Mouse (Mus musculus) hindbrain, postnatal 0 days (tissue): ENCODE data around the gene Gbe1. TPM values are rescaled to one million over a fixed set of nuclear protein-coding genes. Genes with fewer than 3 reads are reported as not detected.
A peak's percentile ranks its signal among the peaks of the same experiment; 100 is the strongest.

Experiments used
- ATAC-seq: fragments of 200-750 bp; cut with Nextera tagmentation; 2 replicates; pipeline ENCODE4 v1.8.0; 2017; ENCODE audit warnings: mild to moderate bottlenecking, moderate TSS enrichment, moderate library complexity
- DNase-seq: peaks from one replicate; pipeline ENCODE4 v3.0.0-alpha.2; 2015; ENCODE audit warnings: low spot score
- H3K27ac ChIP-seq: fragments of 300-500 bp; sonication (generic); 2 replicates; pipeline ENCODE4 v1.5.1; 2014; ENCODE audit warnings: mild to moderate bottlenecking
- H3K27me3 ChIP-seq: fragments of 300-500 bp; sonication (generic); 2 replicates; pipeline ENCODE4 v1.6.1; 2014; ENCODE audit warnings: low read length, mixed read lengths; ENCODE audit not compliant: insufficient read depth
- H3K36me3 ChIP-seq: fragments of 300-500 bp; sonication (generic); 2 replicates; pipeline ENCODE4 v1.6.1; 2014; ENCODE audit warnings: low read length, mixed read lengths; ENCODE audit not compliant: insufficient read depth
- H3K4me1 ChIP-seq: fragments of 300-500 bp; sonication (generic); 2 replicates; pipeline ENCODE4 v1.6.1; 2014; ENCODE audit warnings: antibody characterized with exemption, low read length, mixed read lengths; ENCODE audit not compliant: insufficient read depth
- H3K4me2 ChIP-seq: fragments of 300-500 bp; sonication (generic); 2 replicates; pipeline ENCODE4 v1.6.1; 2014; ENCODE audit warnings: low read depth, mild to moderate bottlenecking, low read length, moderate library complexity, mixed read lengths
- H3K4me3 ChIP-seq: fragments of 300-500 bp; sonication (generic); 2 replicates; pipeline ENCODE4 v1.5.1; 2014; ENCODE audit warnings: low read length
- H3K9ac ChIP-seq: fragments of 300-500 bp; sonication (generic); replicated peaks from 2 replicates; pipeline ENCODE4 v1.6.1; 2014; ENCODE audit warnings: mild to moderate bottlenecking, low read length, moderate library complexity, mixed read lengths
- H3K9me3 ChIP-seq: fragments of 300-500 bp; sonication (generic); 2 replicates; pipeline ENCODE4 v1.6.1; 2016; ENCODE audit warnings: low read length, mixed read lengths
- CTCF ChIP-seq: IDR thresholded peaks from 2 replicates; pipeline ENCODE4 v1.5.1; 2016; ENCODE audit warnings: antibody characterized with exemption, control low read depth, low read depth
- WGBS: fragments of 180-500 bp; shearing (Covaris S2); extraction: QIAGEN DNeasy Blood & Tissue Kit; methylation state at CpG from one replicate; pipeline ENCODE4 v1.1.7; 2014; 5-methylcytosine and 5-hydroxymethylcytosine counted together
- polyA plus RNA-seq: library from polyadenylated mRNA; unstranded; fragments of >200 nt; fragmentation: Nextera tagmentation; extraction: Ambion mirVana; gene quantifications from 2 replicates; pipeline ENCODE4 v1.2.1, GENCODE M21; 2015
- total RNA-seq: library from RNA; depleted of rRNA; stranded (reverse); fragments of >200 nt; gene quantifications from 2 replicates; pipeline ENCODE4 v1.2.3, GENCODE M21; 2014

Gene Gbe1
- total and polyA plus RNA-seq, 2 experiments from 2014 or later: 16.5 to 23.6 TPM

DNA sequence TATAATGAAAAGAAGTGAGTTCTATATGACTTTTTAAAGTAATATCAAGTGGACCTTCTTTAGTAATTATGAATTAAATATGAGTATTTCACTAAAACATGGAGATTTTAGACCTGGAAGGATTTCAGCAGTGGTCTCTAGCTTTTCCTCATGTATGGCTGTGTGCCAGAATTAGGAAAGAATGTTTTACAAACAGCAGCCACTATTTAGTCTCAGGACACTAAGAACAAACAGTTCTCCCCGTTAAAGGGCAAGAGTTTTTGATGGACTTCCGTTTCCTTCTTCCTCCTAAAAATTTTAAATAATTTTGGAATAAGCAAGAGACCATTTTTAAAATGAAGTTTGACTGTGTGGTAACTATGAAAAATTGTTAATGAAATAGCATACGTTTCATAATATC lies 38.8 kb downstream of the Gbe1 start:
- no peaks in the 10 kb centered on the region for H3K9me3 ChIP-seq
- no peak overlapping the region for H3K4me2 ChIP-seq
- no peaks in the 10 kb centered on the region for H3K4me1 ChIP-seq
- no peak overlapping the region for H3K27ac ChIP-seq
- no peak for TF ChIP-seq CTCF
- DNase-seq (peak; percentile 35), ATAC-seq (no peak)
- H3K36me3 ChIP-seq: no peaks in the 10 kb centered on the region
- 41% methylated on average over 3 of the region's 3 CpGs for WGBS
- no peak overlapping the region for H3K9ac ChIP-seq
- H3K27me3 ChIP-seq: no peaks in the 10 kb centered on the region
- H3K4me3 ChIP-seq: no peak overlapping the region

DNA sequence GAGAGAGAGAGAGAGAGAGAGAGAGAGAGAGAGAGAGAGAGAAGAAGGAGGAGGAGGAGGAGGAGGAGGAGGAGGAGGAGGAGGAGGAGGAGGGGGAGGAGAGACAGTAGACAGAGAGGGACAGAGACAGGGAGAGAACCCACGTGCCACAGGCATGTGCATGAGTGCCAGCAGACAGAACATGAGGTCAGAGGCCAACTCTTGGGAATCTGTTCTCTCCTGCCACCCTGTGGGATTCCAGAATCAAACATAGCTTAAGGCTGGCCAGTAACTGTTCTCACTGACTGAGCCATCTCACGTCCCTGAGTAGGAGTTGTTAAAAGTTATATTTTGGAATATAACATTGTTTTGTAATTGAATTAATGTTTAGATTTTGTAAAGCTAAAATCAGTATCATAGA lies 39.3 kb downstream of the Gbe1 start:
- Histone ChIP-seq H3K27ac (no peak overlapping the region), H3K27me3 (no peaks in the 10 kb centered on the region), H3K4me3 (no peak overlapping the region), H3K4me1 (no peaks in the 10 kb centered on the region), H3K4me2 (no peak overlapping the region), H3K9me3 (no peaks in the 10 kb centered on the region), H3K9ac (no peak overlapping the region), H3K36me3 (no peaks in the 10 kb centered on the region)
- WGBS: 23% methylated on average over 2 of the region's 2 CpGs
- TF ChIP-seq CTCF: no peak
- ATAC-seq: no peak
- DNase-seq: peak; percentile 49

GRCm38 (mm10) chr16:70358326-70358725 lies 44.6 kb downstream of the Gbe1 start:
- DNase-seq: no peak
- no peak overlapping the region for H3K9ac ChIP-seq
- no peaks in the 10 kb centered on the region for H3K4me1 ChIP-seq
- H3K27me3 ChIP-seq: no peaks in the 10 kb centered on the region
- no peak for ATAC-seq
- TF ChIP-seq CTCF: no peak
- no peak overlapping the region for H3K4me3 ChIP-seq
- no peaks in the 10 kb centered on the region for H3K36me3 ChIP-seq
- no peak overlapping the region for H3K4me2 ChIP-seq
- 94% methylated on average over 6 of the region's 6 CpGs for WGBS
- H3K27ac ChIP-seq: no peak overlapping the region
- 0 out of 2 replicates have a peak, but pooled peaks cover 3% of the 10 kb centered on the region for H3K9me3 ChIP-seq

- DNase-seq: no peak
- no peak overlapping the region for H3K9ac ChIP-seq
Measured at GRCm38 (mm10) chr16:70365229-70365628, 51.5 kb downstream of the Gbe1 start.

GRCm38 (mm10) chr16:70381045-70381444 lies 67.3 kb downstream of the Gbe1 start:
- H3K4me3 ChIP-seq: no peak overlapping the region
- H3K4me1 ChIP-seq: no peaks in the 10 kb centered on the region
- ATAC-seq (no peak), DNase-seq (no peak)
- H3K4me2 ChIP-seq: no peak overlapping the region
- H3K36me3 ChIP-seq: no peaks in the 10 kb centered on the region
- H3K9me3 ChIP-seq: no peaks in the 10 kb centered on the region
- no peak for TF ChIP-seq CTCF
- H3K9ac ChIP-seq: no peak overlapping the region
- no peaks in the 10 kb centered on the region for H3K27me3 ChIP-seq
- H3K27ac ChIP-seq: no peak overlapping the region
- WGBS: 91% methylated on average over 2 of the region's 2 CpGs

More at GRCm38 (mm10) chr16:70365229-70365628, 51.5 kb downstream of the Gbe1 start:
- Histone ChIP-seq H3K4me1 (no peaks in the 10 kb centered on the region), H3K27ac (no peak overlapping the region), H3K9me3 (no peaks in the 10 kb centered on the region), H3K4me2 (no peak overlapping the region), H3K27me3 (no peaks in the 10 kb centered on the region), H3K36me3 (no peaks in the 10 kb centered on the region), H3K4me3 (no peak overlapping the region)
- ATAC-seq: no peak
- no peak for TF ChIP-seq CTCF
- 92% methylated on average over 3 of the region's 3 CpGs for WGBS

GRCm38 (mm10) chr16:70385494-70385893 lies 71.7 kb downstream of the Gbe1 start:
- ATAC-seq: no peak
- H3K27me3 ChIP-seq: no peaks in the 10 kb centered on the region

GRCm38 (mm10) chr16:70387385-70387784 lies 73.6 kb downstream of the Gbe1 start:
- Histone ChIP-seq H3K36me3 (0 out of 2 replicates have a peak, but pooled peaks cover 4% of the 10 kb centered on the region), H3K9me3 (0 out of 2 replicates have a peak, but pooled peaks cover 3% of the 10 kb centered on the region), H3K4me3 (no peak overlapping the region), H3K9ac (no peak overlapping the region), H3K4me1 (no peaks in the 10 kb centered on the region), H3K27me3 (no peaks in the 10 kb centered on the region), H3K4me2 (no peak overlapping the region), H3K27ac (no peak overlapping the region)
- ATAC-seq: no peak
- no peak for TF ChIP-seq CTCF
- 95% methylated on average over 2 of the region's 2 CpGs for WGBS
- DNase-seq: no peak

More at GRCm38 (mm10) chr16:70385494-70385893, 71.7 kb downstream of the Gbe1 start:
- no peak for DNase-seq
- no peak overlapping the region for H3K4me2 ChIP-seq
- no peaks in the 10 kb centered on the region for H3K4me1 ChIP-seq
- no peak overlapping the region for H3K4me3 ChIP-seq
- no peak overlapping the region for H3K27ac ChIP-seq
- 0 out of 2 replicates have a peak, but pooled peaks cover 3% of the 10 kb centered on the region for H3K9me3 ChIP-seq
- no peak overlapping the region for H3K9ac ChIP-seq
- 86% methylated on average over 1 of the region's 1 CpGs for WGBS
- 0 out of 2 replicates have a peak, but pooled peaks cover 4% of the 10 kb centered on the region for H3K36me3 ChIP-seq
- TF ChIP-seq CTCF: no peak
